Mouse (Mus musculus) lung, adult 2 months (tissue): ENCODE data around the gene Plg.

Experiments
- CTCF ChIP-seq: fragments of 200-500 bp; IDR thresholded peaks from 2 replicates; pipeline ENCODE4 v1.5.1; 2011; ENCODE audit warnings: mild to moderate bottlenecking, low read length, control low read depth; ENCODE audit not compliant: insufficient read depth
- POLR2A ChIP-seq: fragments of 200-500 bp; IDR thresholded peaks from 2 replicates; pipeline ENCODE4 v1.6.1; 2011; ENCODE audit warnings: low read depth, mild to moderate bottlenecking, control low read depth, low read length, borderline replicate concordance; ENCODE audit errors: extremely low read depth

DNA sequence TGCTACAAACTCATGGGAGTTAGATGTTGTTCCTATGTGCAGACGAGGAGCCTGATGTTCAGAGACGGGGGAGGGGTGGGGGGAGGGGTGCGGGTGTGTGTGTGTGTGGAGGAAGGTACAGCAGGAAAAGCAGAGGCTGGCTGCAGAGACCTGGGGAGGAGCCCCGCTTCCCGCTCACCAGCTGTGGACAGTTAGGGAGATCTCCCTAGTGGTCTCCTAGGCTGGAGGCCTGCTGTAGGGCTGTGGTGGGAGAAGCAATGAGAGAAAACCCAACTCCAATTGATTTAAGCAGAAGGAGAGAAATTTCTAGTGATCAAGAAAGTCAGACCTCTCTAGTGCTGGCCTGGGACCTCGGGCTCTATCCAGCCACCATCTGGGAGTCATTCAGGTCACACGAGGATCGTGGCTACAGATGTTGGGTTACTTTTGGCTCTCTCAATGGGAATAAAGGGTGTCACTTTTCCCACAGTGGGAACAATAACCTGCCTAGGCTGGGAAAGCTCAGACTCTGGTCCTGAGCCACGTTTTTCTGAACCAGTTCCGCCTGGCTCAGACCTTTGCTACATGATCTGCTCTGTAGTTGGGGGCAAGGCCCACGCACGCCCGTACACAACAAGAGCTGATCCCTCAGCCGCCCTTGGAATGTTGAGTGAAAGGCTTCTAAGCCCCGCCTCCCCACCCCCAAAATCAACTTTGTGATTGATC is 36.8 kb downstream of the Plg start:
- TF ChIP-seq CTCF = no peak
- no peak for TF ChIP-seq POLR2A
